Mouse (Mus musculus) hindbrain, embryonic 11.5 days (tissue): ENCODE measurements at regions not wholly inside any gene's neighbourhood (a gene's known extent, or its start where the extent isn't known, plus 50 kb on each side); places are given as distances from the start of the nearest gene placed in this dataset.

Experiments used
- ATAC-seq: fragments of 200-750 bp; cut with Nextera tagmentation; 2 replicates; pipeline ENCODE4 v1.8.0; 2017; ENCODE audit warnings: mild to moderate bottlenecking, moderate TSS enrichment, moderate library complexity; ENCODE audit not compliant: low FRiP score
- DNase-seq: peaks from one replicate; pipeline ENCODE4 v3.0.0-alpha.2; 2015; ENCODE audit warnings: low spot score
- H3K27ac ChIP-seq: fragments of 300-500 bp; sonication (generic); 2 replicates; pipeline ENCODE4 v1.5.1; 2014; ENCODE audit warnings: mild to moderate bottlenecking, low read depth, low read length
- H3K27me3 ChIP-seq: fragments of 300-500 bp; sonication (generic); 2 replicates; pipeline ENCODE4 v1.6.1; 2014; ENCODE audit warnings: mild to moderate bottlenecking, low read length, moderate library complexity, mixed read lengths; ENCODE audit not compliant: control insufficient read depth, insufficient read depth
- H3K36me3 ChIP-seq: fragments of 300-500 bp; sonication (generic); 2 replicates; pipeline ENCODE4 v1.6.1; 2014; ENCODE audit warnings: mild to moderate bottlenecking, low read length, moderate library complexity, mixed read lengths; ENCODE audit not compliant: control insufficient read depth, insufficient read depth
- H3K4me1 ChIP-seq: fragments of 300-500 bp; sonication (generic); replicated peaks from 2 replicates; pipeline ENCODE4 v1.6.1; 2014; ENCODE audit warnings: low read length, mixed read lengths; ENCODE audit not compliant: control insufficient read depth, insufficient read depth
- H3K4me2 ChIP-seq: fragments of 300-500 bp; sonication (generic); replicated peaks from 2 replicates; pipeline ENCODE4 v1.6.1; 2014; ENCODE audit warnings: mild to moderate bottlenecking, low read depth, low read length
- H3K4me3 ChIP-seq: fragments of 300-500 bp; sonication (generic); 2 replicates; pipeline ENCODE4 v1.5.1; 2014; ENCODE audit warnings: low read depth, low read length
- H3K9ac ChIP-seq: fragments of 300-500 bp; sonication (generic); 2 replicates; pipeline ENCODE4 v1.6.1; 2014; ENCODE audit warnings: low read depth, low read length
- H3K9me3 ChIP-seq: fragments of 300-500 bp; sonication (generic); 2 replicates; pipeline ENCODE4 v1.6.1; 2016; ENCODE audit warnings: low read length; ENCODE audit not compliant: control insufficient read depth
- WGBS: fragments of 180-500 bp; shearing (Covaris S2); extraction: QIAGEN DNeasy Blood & Tissue Kit; methylation state at CpG from one replicate; pipeline ENCODE4 v1.1.7; 2014; 5-methylcytosine and 5-hydroxymethylcytosine counted together

- DNase-seq (no peak), ATAC-seq (no peak)
- Histone ChIP-seq H3K4me2 (no peak overlapping the region), H3K9ac (no peak overlapping the region), H3K9me3 (no peaks in the 10 kb centered on the region), H3K27ac (no peak overlapping the region), H3K36me3 (no peaks in the 10 kb centered on the region), H3K4me3 (no peak overlapping the region), H3K4me1 (no peaks in the 10 kb centered on the region), H3K27me3 (no peaks in the 10 kb centered on the region)
- 84% methylated on average over 1 of the region's 1 CpGs for WGBS
Measured at GRCm38 (mm10) chr5:4582702-4583475, 174.9 kb downstream of the Fzd1 start.

- 87% methylated on average over 8 of the region's 8 CpGs for WGBS
Measured at GRCm38 (mm10) chr5:4580185-4580839, 177.5 kb downstream of the Fzd1 start.

GRCm38 (mm10) chr5:4578856-4579255 is 179.0 kb downstream of the Fzd1 start:
- DNase-seq (no peak), ATAC-seq (no peak)
- H3K4me1 ChIP-seq: no peaks in the 10 kb centered on the region
- no peak overlapping the region for H3K4me3 ChIP-seq
- no peak overlapping the region for H3K9ac ChIP-seq
- no peaks in the 10 kb centered on the region for H3K36me3 ChIP-seq
- no peak overlapping the region for H3K4me2 ChIP-seq
- H3K27ac ChIP-seq: no peak overlapping the region
- H3K27me3 ChIP-seq: no peaks in the 10 kb centered on the region
- H3K9me3 ChIP-seq: no peaks in the 10 kb centered on the region
- 80% methylated on average over 3 of the region's 3 CpGs for WGBS

More at GRCm38 (mm10) chr5:4580185-4580839, 177.5 kb downstream of the Fzd1 start:
- no peaks in the 10 kb centered on the region for H3K4me1 ChIP-seq
- H3K27ac ChIP-seq: no peak overlapping the region
- H3K27me3 ChIP-seq: no peaks in the 10 kb centered on the region
- H3K9me3 ChIP-seq: no peaks in the 10 kb centered on the region
- no peak overlapping the region for H3K4me3 ChIP-seq
- DNase-seq (no peak), ATAC-seq (no peak)
- no peaks in the 10 kb centered on the region for H3K36me3 ChIP-seq
- no peak overlapping the region for H3K9ac ChIP-seq
- H3K4me2 ChIP-seq: no peak overlapping the region

- Histone ChIP-seq H3K9ac (no peak overlapping the region), H3K36me3 (no peaks in the 10 kb centered on the region), H3K9me3 (no peaks in the 10 kb centered on the region), H3K4me3 (no peak overlapping the region), H3K27ac (no peak overlapping the region), H3K4me2 (no peak overlapping the region), H3K4me1 (no peaks in the 10 kb centered on the region), H3K27me3 (no peaks in the 10 kb centered on the region)
- DNase-seq: no peak
- 90% methylated on average over 6 of the region's 6 CpGs for WGBS
- no peak for ATAC-seq
Measured at GRCm38 (mm10) chr5:4577179-4577578, 180.7 kb downstream of the Fzd1 start.

GRCm38 (mm10) chr5:4563862-4564261 is 194.0 kb downstream of the Fzd1 start:
- H3K4me3 ChIP-seq: no peak overlapping the region
- H3K4me1 ChIP-seq: no peaks in the 10 kb centered on the region
- no peak overlapping the region for H3K27ac ChIP-seq
- WGBS: 86% methylated on average over 6 of the region's 6 CpGs
- no peak for ATAC-seq
- no peaks in the 10 kb centered on the region for H3K27me3 ChIP-seq
- DNase-seq: no peak
- H3K9ac ChIP-seq: no peak overlapping the region
- no peak overlapping the region for H3K4me2 ChIP-seq
- H3K36me3 ChIP-seq: no peaks in the 10 kb centered on the region
- no peaks in the 10 kb centered on the region for H3K9me3 ChIP-seq

- Histone ChIP-seq H3K4me3 (no peak overlapping the region), H3K4me2 (no peak overlapping the region), H3K9me3 (no peaks in the 10 kb centered on the region), H3K27me3 (no peaks in the 10 kb centered on the region), H3K36me3 (no peaks in the 10 kb centered on the region), H3K27ac (no peak overlapping the region), H3K9ac (no peak overlapping the region), H3K4me1 (no peaks in the 10 kb centered on the region)
- ATAC-seq (no peak), DNase-seq (no peak)
- 55% methylated on average over 8 of the region's 8 CpGs for whole genome bisulfite sequencing
Measured at GRCm38 (mm10) chr5:4561661-4562060, 196.2 kb downstream of the Fzd1 start.

GRCm38 (mm10) chr5:4561139-4561470 is 196.7 kb downstream of the Fzd1 start:
- WGBS: 77% methylated on average over 4 of the region's 4 CpGs
- ATAC-seq: no peak
- no peaks in the 10 kb centered on the region for H3K36me3 ChIP-seq

GRCm38 (mm10) chr5:4560370-4561138 is 197.3 kb downstream of the Fzd1 start:
- Histone ChIP-seq H3K27me3 (no peaks in the 10 kb centered on the region), H3K4me1 (no peaks in the 10 kb centered on the region), H3K4me3 (no peak overlapping the region), H3K9me3 (no peaks in the 10 kb centered on the region), H3K36me3 (no peaks in the 10 kb centered on the region), H3K4me2 (no peak overlapping the region), H3K27ac (no peak overlapping the region), H3K9ac (no peak overlapping the region)
- 83% methylated on average over 7 of the region's 7 CpGs for WGBS
- DNase-seq (no peak), ATAC-seq (no peak)

More at GRCm38 (mm10) chr5:4561139-4561470, 196.7 kb downstream of the Fzd1 start:
- Histone ChIP-seq H3K27me3 (no peaks in the 10 kb centered on the region), H3K9me3 (no peaks in the 10 kb centered on the region), H3K4me3 (no peak overlapping the region), H3K27ac (no peak overlapping the region), H3K9ac (no peak overlapping the region), H3K4me2 (no peak overlapping the region), H3K4me1 (no peaks in the 10 kb centered on the region)
- no peak for DNase-seq
